Mouse (Mus musculus): ENCODE results near the gene Ppp1r12b. TPM values are rescaled to one million over a fixed set of nuclear protein-coding genes. Genes with fewer than 3 reads are reported as not detected.

Gene Ppp1r12b
- polyA plus RNA-seq, 1 experiment from 2014 or later, result 5.4 TPM

DNA sequence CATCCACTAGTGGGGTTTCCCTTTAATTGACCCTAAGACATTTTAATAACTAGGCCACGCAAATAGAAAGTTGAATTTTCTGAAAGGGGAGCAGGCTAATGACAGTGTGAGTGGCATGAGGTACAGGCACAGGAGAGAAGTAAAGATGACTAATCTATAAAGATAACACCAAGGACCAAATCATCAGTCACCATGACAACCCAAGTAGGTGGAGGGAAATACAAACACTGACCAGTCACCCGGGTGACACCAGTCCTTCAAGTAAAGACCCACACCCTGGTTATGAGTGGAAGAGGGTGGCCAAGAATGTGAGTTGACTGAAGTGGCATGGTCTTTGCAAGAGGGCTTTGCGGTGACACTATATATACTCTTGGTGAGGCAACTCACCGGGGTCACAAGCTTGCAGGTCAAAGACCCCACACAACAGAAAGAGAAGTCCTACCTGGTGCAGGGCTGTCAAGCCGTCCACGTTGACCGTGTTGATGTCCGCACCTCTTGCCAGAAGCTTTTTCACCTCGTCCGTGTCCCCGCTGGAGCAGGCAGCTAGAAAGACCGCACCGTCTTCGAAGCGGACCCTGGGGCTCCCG lies 599 bp downstream of the Ppp1r12b start:
- Histone ChIP-seq H3K27ac (ENCODE audit: low read length) (peak overlapping the region; percentile 84), H3K4me1 (ENCODE audit: insufficient read depth, low read depth, low read length) (peaks cover 10% of the 10 kb centered on the region; the same call in 1 of the 2 replicates), H3K36me3 (ENCODE audit: insufficient read depth, low read length) (no peaks in the 10 kb centered on the region), H3K9ac (replicated peaks; ENCODE audit: low read depth) (peak overlapping the region; percentile 76), H3K4me2 (replicated peaks; ENCODE audit: low read depth, low read length) (peak overlapping the region; percentile 81), H3K9me3 (ENCODE audit: low read length) (no peaks in the 10 kb centered on the region), H3K4me3 (ENCODE audit: low read depth, low read length) (peak overlapping the region; percentile 94), H3K27me3 (replicated peaks; ENCODE audit: insufficient read depth, low read length) (no peaks in the 10 kb centered on the region)
- 2% methylated on average over 16 of the region's 16 CpGs for WGBS
- TF ChIP-seq CTCF (IDR thresholded peaks at IDR 0.05), result no peak
- no peak for TF ChIP-seq EP300 (IDR thresholded peaks at IDR 0.05)
- ATAC-seq (peak; percentile 56), DNase-seq (ENCODE audit: low spot score) (peak; percentile 58)

DNA sequence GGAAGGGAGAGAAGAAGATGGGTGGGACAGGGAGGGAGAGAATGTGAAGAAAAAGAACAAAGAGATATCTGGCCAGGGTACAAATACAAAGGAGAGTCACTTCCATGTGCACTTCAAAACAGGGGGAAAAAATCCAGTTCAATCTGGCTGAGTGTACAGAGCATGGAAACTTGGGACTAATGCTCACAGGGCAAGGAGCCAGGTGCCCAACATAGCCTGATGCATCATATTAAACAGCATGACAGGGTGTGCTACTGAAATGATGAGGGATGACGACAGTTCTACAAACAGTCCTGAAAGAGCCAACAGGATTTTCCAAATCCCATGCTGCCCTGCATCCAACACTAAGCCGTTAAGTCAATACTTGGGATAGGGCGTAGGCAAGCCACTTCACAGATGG lies 5.8 kb downstream of the Ppp1r12b start:
- DNase-seq (ENCODE audit: low spot score) (no peak), ATAC-seq (no peak)
- Histone ChIP-seq H3K36me3 (ENCODE audit: insufficient read depth, low read length) (no peaks in the 10 kb centered on the region), H3K4me3 (ENCODE audit: low read depth, low read length) (no peak overlapping the region), H3K4me1 (ENCODE audit: insufficient read depth, low read depth, low read length) (peaks cover 6% of the 10 kb centered on the region; the same call in 1 of the 2 replicates), H3K9me3 (ENCODE audit: low read length) (no peaks in the 10 kb centered on the region), H3K27me3 (replicated peaks; ENCODE audit: insufficient read depth, low read length) (no peaks in the 10 kb centered on the region), H3K9ac (replicated peaks; ENCODE audit: low read depth) (no peak overlapping the region), H3K27ac (ENCODE audit: low read length) (no peak overlapping the region), H3K4me2 (replicated peaks; ENCODE audit: low read depth, low read length) (no peak overlapping the region)
- TF ChIP-seq CTCF (IDR thresholded peaks at IDR 0.05) (no peak), EP300 (IDR thresholded peaks at IDR 0.05) (no peak)
- 62% methylated on average over 3 of the region's 3 CpGs for WGBS

DNA sequence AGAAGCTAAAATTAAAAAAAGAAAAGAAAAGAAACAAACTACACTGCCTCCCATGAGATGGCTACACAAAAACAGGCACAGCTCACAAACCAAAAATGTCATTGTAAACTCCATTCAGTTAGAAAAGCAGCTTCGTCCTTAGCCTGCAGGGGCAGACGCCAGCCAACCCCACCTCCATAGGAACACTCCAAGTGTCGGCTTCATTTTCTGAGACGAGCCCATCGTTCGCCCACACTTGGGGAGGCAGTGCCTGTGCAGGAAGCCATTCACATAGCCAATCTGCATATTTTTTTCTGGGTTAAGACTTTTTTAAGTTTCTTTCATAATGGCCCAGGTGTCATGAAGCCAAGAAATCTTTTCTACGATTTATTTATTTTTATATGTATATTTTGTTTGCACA lies 8.2 kb downstream of the Ppp1r12b start:
- H3K36me3 ChIP-seq (ENCODE audit: insufficient read depth, low read length), result no peaks in the 10 kb centered on the region
- ATAC-seq, result no peak
- no peaks in the 10 kb centered on the region for H3K27me3 ChIP-seq (replicated peaks; ENCODE audit: insufficient read depth, low read length)
- H3K9me3 ChIP-seq (ENCODE audit: low read length), result no peaks in the 10 kb centered on the region
- DNase-seq (ENCODE audit: low spot score), result no peak
- no peak overlapping the region for H3K4me3 ChIP-seq (ENCODE audit: low read depth, low read length)
- no peak overlapping the region for H3K27ac ChIP-seq (ENCODE audit: low read length)
- H3K9ac ChIP-seq (replicated peaks; ENCODE audit: low read depth), result no peak overlapping the region
- no peak overlapping the region for H3K4me2 ChIP-seq (replicated peaks; ENCODE audit: low read depth, low read length)
- no peak for TF ChIP-seq EP300 (IDR thresholded peaks at IDR 0.05)
- WGBS, result 79% methylated on average over 7 of the region's 7 CpGs
- H3K4me1 ChIP-seq (ENCODE audit: insufficient read depth, low read depth, low read length), result no peaks in the 10 kb centered on the region

DNA sequence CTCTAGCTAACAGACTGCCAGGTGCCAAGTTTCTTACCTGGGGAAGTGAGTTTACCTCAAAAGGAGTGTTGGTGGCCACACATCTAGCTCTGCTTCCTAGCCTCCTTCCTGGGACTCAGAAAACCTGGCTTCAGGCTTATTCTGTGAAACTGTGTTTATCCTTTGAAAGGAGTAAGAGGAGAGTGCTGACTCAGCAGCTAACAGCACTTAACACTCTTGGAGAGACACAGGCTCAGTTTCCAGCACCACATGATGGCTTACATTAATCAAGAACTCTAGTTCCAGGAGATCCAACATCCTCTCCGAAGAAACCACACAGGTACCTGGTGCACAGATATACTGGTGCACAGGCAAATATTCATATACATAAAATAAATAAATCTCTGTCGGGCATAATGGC lies 12.8 kb downstream of the Ppp1r12b start:
- H3K36me3 ChIP-seq (ENCODE audit: insufficient read depth, low read length), result no peaks in the 10 kb centered on the region
- peaks cover 5% of the 10 kb centered on the region; the same call in 1 of the 2 replicates for H3K4me1 ChIP-seq (ENCODE audit: insufficient read depth, low read depth, low read length)
- H3K4me2 ChIP-seq (replicated peaks; ENCODE audit: low read depth, low read length), result no peak overlapping the region
- H3K27me3 ChIP-seq (replicated peaks; ENCODE audit: insufficient read depth, low read length), result no peaks in the 10 kb centered on the region
- TF ChIP-seq CTCF (IDR thresholded peaks at IDR 0.05), result no peak
- no peak for TF ChIP-seq EP300 (IDR thresholded peaks at IDR 0.05)
- ATAC-seq (no peak), DNase-seq (ENCODE audit: low spot score) (no peak)
- H3K9ac ChIP-seq (replicated peaks; ENCODE audit: low read depth), result no peak overlapping the region
- H3K4me3 ChIP-seq (ENCODE audit: low read depth, low read length), result no peak overlapping the region
- H3K27ac ChIP-seq (ENCODE audit: low read length), result no peak overlapping the region
- WGBS, result 82% methylated on average over 2 of the region's 2 CpGs
- no peaks in the 10 kb centered on the region for H3K9me3 ChIP-seq (ENCODE audit: low read length)

DNA sequence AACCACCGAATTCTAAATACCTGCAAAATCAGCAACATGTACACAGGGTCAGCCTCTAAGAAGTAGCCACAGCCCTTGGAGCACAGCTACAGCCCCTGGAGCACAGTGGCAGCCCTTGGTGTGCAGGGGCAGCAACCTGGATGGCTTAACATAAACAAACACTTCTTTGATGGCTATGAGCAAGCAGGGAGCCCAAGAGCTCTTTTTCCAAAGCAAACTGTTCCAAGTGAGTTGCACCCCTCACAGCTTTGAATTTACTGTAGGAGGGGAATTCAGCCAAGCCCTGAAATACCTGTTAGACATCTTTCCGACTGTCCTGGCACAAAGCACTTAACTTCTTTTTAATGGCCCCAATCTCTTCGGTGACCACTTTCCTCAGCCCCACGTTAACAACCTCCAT lies 14.9 kb downstream of the Ppp1r12b start:
- WGBS, result 35% methylated on average over 4 of the region's 4 CpGs
- H3K4me1 ChIP-seq (ENCODE audit: insufficient read depth, low read depth, low read length), result peaks cover 5% of the 10 kb centered on the region; the same call in 1 of the 2 replicates
- H3K36me3 ChIP-seq (ENCODE audit: insufficient read depth, low read length), result no peaks in the 10 kb centered on the region
- H3K4me3 ChIP-seq (ENCODE audit: low read depth, low read length), result no peak overlapping the region
- H3K4me2 ChIP-seq (replicated peaks; ENCODE audit: low read depth, low read length), result no peak overlapping the region
- H3K27me3 ChIP-seq (replicated peaks; ENCODE audit: insufficient read depth, low read length), result no peaks in the 10 kb centered on the region
- H3K9me3 ChIP-seq (ENCODE audit: low read length), result no peaks in the 10 kb centered on the region
- no peak overlapping the region for H3K9ac ChIP-seq (replicated peaks; ENCODE audit: low read depth)
- no peak for TF ChIP-seq CTCF (IDR thresholded peaks at IDR 0.05)
- TF ChIP-seq EP300 (IDR thresholded peaks at IDR 0.05), result no peak
- H3K27ac ChIP-seq (ENCODE audit: low read length), result no peak overlapping the region
- ATAC-seq, result peak; percentile 48
- DNase-seq (ENCODE audit: low spot score), result peak; percentile 45

DNA sequence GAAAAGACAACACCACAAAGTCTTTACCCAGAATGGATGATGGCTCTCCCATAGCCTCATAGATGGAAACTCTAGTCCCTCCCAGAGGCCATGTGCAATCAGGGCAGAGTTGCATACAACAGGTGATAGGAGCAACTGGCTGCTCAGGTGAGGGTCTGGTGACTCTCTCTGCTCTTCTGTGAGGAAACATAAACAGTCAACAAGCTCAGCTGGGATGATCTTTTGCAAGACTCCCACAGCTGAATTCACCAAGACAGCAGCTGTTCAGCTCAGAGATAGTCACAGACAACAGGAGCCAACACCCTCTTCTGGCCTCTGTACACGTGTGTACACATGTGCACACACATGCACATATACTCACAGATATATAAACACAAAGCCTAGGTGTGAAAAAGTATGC lies 17.5 kb downstream of the Ppp1r12b start:
- DNase-seq (ENCODE audit: low spot score) (no peak), ATAC-seq (no peak)
- Histone ChIP-seq H3K4me2 (replicated peaks; ENCODE audit: low read depth, low read length) (no peak overlapping the region), H3K4me3 (ENCODE audit: low read depth, low read length) (no peak overlapping the region), H3K36me3 (ENCODE audit: insufficient read depth, low read length) (no peaks in the 10 kb centered on the region), H3K9me3 (ENCODE audit: low read length) (no peaks in the 10 kb centered on the region), H3K4me1 (ENCODE audit: insufficient read depth, low read depth, low read length) (peaks cover 5% of the 10 kb centered on the region; the same call in 1 of the 2 replicates), H3K27me3 (replicated peaks; ENCODE audit: insufficient read depth, low read length) (no peaks in the 10 kb centered on the region), H3K27ac (ENCODE audit: low read length) (no peak overlapping the region), H3K9ac (replicated peaks; ENCODE audit: low read depth) (no peak overlapping the region)
- 84% methylated on average over 1 of the region's 1 CpGs for WGBS
- TF ChIP-seq CTCF (IDR thresholded peaks at IDR 0.05), result no peak
- TF ChIP-seq EP300 (IDR thresholded peaks at IDR 0.05), result no peak

DNA sequence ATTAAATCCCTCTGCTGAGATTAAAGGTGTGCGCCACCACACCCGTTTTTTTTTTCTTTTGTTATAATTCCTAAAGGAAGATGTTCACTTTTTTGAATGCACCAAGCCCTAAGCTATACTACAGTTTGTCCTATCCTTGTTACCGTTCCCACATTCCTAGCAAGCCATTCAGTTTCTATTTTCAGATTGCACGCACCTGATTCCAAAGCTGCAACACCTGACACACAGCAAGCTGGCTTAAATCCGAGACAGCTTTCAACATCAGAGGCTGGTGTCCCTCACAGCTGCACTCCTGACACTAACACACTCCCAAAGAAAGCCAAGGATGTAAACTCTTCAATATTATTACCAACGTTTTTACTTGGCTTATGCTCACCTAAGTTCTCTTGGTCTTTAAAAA lies 19.4 kb downstream of the Ppp1r12b start:
- ATAC-seq (no peak), DNase-seq (ENCODE audit: low spot score) (no peak)
- Histone ChIP-seq H3K4me1 (ENCODE audit: insufficient read depth, low read depth, low read length) (no peaks in the 10 kb centered on the region), H3K27me3 (replicated peaks; ENCODE audit: insufficient read depth, low read length) (no peaks in the 10 kb centered on the region), H3K9ac (replicated peaks; ENCODE audit: low read depth) (no peak overlapping the region), H3K36me3 (ENCODE audit: insufficient read depth, low read length) (no peaks in the 10 kb centered on the region), H3K9me3 (ENCODE audit: low read length) (no peaks in the 10 kb centered on the region), H3K4me2 (replicated peaks; ENCODE audit: low read depth, low read length) (no peak overlapping the region), H3K4me3 (ENCODE audit: low read depth, low read length) (no peak overlapping the region), H3K27ac (ENCODE audit: low read length) (no peak overlapping the region)
- TF ChIP-seq CTCF (IDR thresholded peaks at IDR 0.05) (no peak), EP300 (IDR thresholded peaks at IDR 0.05) (no peak)
- 83% methylated on average over 6 of the region's 6 CpGs for WGBS
